Mouse (Mus musculus): ENCODE results near the gene Ywhae. TPM values are rescaled to one million over a fixed set of nuclear protein-coding genes. Genes with fewer than 3 reads are reported as not detected.
A peak's percentile ranks its signal among the peaks of the same experiment; 100 is the strongest.
"Not testable (repeated sequence)": the region's sequence is repeated elsewhere in the genome, so short reads cannot be mapped to it uniquely, and the experiment has no call there.

Gene Ywhae
- total RNA-seq (2021): 1,000 to 10,000 TPM; 1,350 to 1,430 TPM
- long read RNA-seq, experiment 1, transcript Ywhae-201 (6 exons, 2,100 nt): major isoform, 1,190 of 1,244 reads
- long read RNA-seq, experiment 1, partial matches to known transcripts: 24 of 1,244 reads
- long read RNA-seq, experiment 1, other reads (novel, unspliced or antisense): 30 of 1,244 reads
- long read RNA-seq, experiment 2, transcript Ywhae-201 (6 exons, 2,100 nt): major isoform, 1,544 of 1,626 reads
- long read RNA-seq, experiment 2, partial matches to known transcripts: 31 of 1,626 reads
- long read RNA-seq, experiment 2, other reads (novel, unspliced or antisense): 51 of 1,626 reads

DNA sequence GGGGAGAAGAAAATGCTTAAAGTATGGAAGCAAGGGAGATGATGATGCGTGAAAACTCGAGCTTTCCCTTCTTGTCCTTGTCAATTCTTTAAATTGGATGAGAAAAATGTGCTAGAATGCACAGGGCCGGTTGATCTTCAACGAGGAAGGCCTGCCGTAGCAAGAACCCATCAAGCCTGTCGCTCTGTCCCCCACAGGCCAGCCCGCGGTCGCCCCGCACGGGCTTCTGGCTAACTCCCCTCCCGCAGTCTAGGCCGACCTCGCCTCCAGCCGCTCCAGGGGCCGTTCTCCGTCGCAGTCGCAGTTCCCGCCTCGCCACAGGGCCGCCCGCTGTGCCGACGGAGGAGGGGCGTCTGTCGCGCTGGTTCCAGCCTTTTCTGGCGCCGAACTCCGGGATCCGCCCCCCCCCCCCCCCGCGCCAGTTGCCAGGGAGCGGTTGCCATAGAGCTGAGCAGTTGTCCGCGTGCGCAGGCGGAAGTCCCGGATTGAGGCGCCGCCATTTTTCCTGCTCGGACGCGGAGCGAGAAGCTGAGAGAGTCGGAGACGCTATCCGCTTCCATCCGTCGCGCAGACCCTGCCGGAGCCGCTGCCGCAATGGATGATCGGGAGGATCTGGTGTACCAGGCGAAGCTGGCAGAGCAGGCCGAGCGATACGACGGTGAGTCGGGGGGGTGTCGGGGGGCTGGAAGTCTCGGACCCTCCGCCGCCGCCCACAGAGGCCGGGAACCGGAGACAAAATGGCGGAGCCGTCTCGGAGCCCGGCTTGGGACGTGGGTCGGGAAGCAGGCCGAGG is at the start of gene Ywhae:
TSS of gene Ywhae (plus strand) at position 436 of the 793 bp plus-strand sequence.
- peak; percentile 92 to 93 for DNase-seq (ENCODE audit: low spot score in 2 of 2)

DNA sequence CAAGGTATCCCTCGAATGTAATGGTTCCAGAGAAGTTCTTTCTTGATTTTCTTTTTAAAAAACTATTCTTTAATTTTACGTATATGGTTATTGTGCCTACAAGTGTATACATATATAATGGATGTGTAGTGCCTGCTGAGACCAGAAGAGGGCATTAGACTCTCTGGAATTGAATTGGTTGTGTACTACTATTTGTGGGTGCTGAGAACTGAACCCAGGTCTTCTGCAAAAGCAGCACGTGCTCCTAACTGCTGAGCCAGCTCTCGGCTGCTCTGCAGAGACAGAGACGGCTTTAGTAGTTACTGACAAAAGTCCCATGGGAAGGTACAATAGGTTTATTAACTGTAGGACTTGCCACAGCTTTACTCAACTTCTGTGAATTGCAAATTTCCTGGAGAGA is 48.2 kb upstream of the Ywhae start:
- DNase-seq (ENCODE audit: low spot score in 2 of 2): no peak

GRCm38 (mm10) chr11:75684956-75685355 is 47.7 kb upstream of the Ywhae start:
- DNase-seq (ENCODE audit: low spot score in 2 of 2): no peak

DNA sequence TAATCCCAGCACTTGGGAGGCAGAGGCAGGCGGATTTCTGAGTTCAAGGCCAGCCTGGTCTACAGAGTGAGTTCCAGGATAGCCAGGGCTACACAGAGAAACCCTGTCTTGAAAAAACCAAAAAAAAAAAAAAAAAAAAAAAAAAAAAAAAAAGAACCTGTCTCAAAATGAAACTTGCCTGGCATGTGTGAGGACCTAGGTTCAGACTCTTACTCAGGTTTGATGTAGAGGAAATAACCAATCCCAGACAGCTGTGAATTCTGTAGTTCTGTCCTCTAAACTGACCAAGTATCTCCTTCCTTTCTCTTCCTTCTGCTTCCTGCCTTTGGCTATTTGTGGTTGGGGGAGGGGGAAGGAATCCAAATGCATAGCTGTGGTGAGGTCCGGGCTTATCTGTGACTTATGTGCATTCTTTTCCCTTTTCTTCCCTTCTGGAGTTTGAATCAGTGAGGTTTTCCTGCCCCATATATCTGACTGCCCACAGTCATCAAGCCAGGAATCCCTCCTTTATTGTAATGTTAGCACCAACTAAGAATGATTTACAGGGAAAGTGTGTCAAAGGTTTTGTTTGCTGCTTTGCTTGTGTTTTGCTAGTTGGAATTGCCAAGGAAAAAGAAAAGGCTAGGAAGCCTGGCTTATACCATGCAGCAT is 45.2 kb upstream of the Ywhae start:
- DNase-seq (ENCODE audit: low spot score in 2 of 2): no peak

DNA sequence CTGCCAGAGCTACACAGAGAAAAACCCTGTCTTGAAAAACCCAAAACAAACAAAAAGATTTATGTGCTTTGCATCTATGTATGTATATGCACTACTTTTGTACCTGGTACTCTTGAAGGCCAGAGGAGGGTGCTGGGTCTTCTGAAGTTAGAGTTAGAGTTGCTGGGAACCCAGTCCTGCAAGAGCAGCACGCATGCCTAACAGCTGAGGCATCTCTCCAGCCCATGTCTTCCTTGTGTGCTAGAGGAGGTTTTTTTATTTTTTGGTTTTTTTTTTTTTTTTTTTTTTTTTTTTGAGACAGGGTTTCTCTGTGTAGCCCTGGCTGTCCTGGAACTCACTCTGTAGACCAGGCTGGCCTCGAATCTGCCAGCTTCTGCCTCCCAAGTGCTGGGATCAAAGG is 44.5 kb upstream of the Ywhae start:
- DNase-seq (ENCODE audit: low spot score in 2 of 2): no peak

GRCm38 (mm10) chr11:75689977-75690376 is 42.7 kb upstream of the Ywhae start:
- DNase-seq (ENCODE audit: low spot score in 2 of 2): no peak

- no peak for DNase-seq (ENCODE audit: low spot score in 2 of 2)
These were observed 41.6 kb upstream of the Ywhae start for GRCm38 (mm10) chr11:75691047-75691446.

GRCm38 (mm10) chr11:75693570-75693969 is 39.1 kb upstream of the Ywhae start:
- DNase-seq (ENCODE audit: low spot score in 2 of 2): no peak

- DNase-seq (ENCODE audit: low spot score in 2 of 2): not testable (repeated sequence)
These were observed 35.2 kb upstream of the Ywhae start for GRCm38 (mm10) chr11:75697464-75697863.

- DNase-seq (ENCODE audit: low spot score in 2 of 2): no peak
These were observed 32.1 kb upstream of the Ywhae start for GRCm38 (mm10) chr11:75700557-75700956.

- no peak for DNase-seq (ENCODE audit: low spot score in 2 of 2)
These were observed 29.9 kb upstream of the Ywhae start for GRCm38 (mm10) chr11:75702761-75703160.

GRCm38 (mm10) chr11:75703748-75704147 is 28.9 kb upstream of the Ywhae start:
- DNase-seq (ENCODE audit: low spot score in 2 of 2): no peak

GRCm38 (mm10) chr11:75713949-75714348 is 18.7 kb upstream of the Ywhae start:
- no peak for DNase-seq (ENCODE audit: low spot score in 2 of 2)

GRCm38 (mm10) chr11:75715556-75715955 is 17.1 kb upstream of the Ywhae start:
- DNase-seq (ENCODE audit: low spot score in 2 of 2): no peak

DNA sequence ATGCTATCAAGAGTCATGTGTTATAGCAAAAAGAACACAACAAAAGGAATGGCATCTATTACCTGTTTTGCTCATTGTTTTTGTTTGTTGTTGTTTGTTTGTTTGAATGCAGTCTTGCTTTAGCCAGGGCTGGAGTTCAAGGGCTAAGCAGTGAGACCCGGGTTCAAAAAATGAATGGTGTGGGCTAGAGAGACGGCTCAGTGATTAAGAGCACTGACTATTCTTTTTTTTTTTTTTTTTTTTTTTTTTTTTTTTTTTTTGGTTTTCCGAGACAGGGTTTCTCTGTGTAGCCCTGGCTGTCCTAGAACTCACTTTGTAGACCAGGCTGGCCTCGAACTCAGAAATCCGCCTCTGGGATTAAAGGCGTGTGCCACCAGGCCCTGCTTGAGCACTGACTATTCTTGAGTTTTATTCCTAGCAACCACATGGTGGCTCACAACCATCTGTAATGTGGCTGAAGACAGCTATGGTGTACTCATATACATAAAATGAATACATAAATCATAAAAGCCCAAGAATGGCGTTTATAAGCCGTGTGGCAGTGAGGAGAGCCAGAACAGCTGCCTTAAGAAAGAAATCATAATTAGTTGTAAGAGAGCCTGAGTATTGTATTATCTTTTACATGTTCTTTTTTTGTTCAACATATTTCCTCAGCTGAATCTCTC is 15.9 kb upstream of the Ywhae start:
- DNase-seq (ENCODE audit: low spot score in 2 of 2): no peak

GRCm38 (mm10) chr11:75722339-75722738 is 10.3 kb upstream of the Ywhae start:
- DNase-seq (ENCODE audit: low spot score in 2 of 2): no peak

GRCm38 (mm10) chr11:75727168-75727567 is 5.5 kb upstream of the Ywhae start:
- DNase-seq (ENCODE audit: low spot score in 2 of 2): no peak

DNA sequence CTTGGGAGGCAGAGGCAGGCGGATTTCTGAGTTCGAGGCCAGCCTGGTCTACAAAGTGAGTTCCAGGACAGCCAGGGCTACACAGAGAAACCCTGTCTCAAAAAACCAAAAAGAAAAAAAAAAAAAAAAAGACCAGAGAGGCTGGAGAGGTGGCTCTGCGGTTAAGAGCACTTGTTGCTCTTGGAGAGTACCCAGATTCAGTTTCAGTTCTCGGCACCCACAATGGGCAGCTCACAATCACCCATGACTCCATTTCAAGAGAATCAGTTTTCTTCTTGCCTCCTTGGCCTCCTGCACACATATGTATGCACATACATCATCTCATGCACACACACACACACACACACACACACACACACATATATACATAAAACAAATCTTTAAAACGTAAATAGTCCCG is 5.0 kb upstream of the Ywhae start:
- not testable (repeated sequence) for DNase-seq (ENCODE audit: low spot score in 2 of 2)

GRCm38 (mm10) chr11:75733227-75733940 is 715 bp downstream of the Ywhae start:
- peak in 1 of 2 experiments; percentile 68 for DNase-seq (ENCODE audit: low spot score in 2 of 2)

GRCm38 (mm10) chr11:75735462-75736252 is 3.0 kb downstream of the Ywhae start:
- no peak for DNase-seq (ENCODE audit: low spot score in 2 of 2)
